Mouse (Mus musculus): ENCODE measurements around the gene 9130230L23Rik.

Gene 9130230L23Rik

DNA sequence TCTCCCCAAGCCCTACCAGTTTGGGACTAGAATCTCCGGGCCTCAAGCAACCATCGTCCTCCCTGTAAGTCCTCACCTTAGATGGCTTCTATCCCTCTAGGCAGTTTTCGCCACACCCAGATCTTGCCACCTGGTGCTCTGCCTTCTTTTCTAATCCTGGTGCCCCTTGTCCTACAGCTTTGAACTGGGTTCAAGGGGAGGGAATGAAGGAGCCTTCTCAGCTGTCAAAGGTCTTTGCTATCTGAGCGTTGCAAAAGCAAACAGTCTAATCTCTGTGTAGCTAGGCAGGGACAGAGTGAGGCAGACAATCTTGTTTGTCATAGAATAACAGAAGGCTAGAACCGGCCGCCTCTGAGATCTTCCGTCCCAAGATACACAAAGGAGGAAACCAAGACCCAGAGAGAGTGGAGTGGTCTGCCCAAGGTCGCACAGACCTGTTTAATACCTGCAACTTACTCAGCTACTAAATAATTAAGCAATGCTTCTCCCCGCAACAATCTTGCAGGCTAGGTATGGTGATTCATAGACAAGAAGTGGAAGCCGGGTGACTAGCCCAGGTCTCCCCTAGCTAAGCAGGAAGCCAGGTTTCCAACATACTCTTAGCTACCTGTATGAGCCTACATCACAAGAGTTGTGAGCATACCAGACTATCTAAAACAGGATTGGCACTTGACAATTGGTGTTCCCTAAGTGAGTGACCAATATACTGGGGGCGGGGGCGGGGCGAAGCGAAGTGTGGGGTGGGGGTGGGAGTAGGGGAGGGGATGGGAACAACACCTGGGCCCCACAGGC is at the start of gene 9130230L23Rik:
TSS of gene 9130230L23Rik (minus strand) at position 152 of the 792 bp plus-strand sequence.
- no peak for DNase-seq (ENCODE audit: low spot score in 2 of 2)

DNA sequence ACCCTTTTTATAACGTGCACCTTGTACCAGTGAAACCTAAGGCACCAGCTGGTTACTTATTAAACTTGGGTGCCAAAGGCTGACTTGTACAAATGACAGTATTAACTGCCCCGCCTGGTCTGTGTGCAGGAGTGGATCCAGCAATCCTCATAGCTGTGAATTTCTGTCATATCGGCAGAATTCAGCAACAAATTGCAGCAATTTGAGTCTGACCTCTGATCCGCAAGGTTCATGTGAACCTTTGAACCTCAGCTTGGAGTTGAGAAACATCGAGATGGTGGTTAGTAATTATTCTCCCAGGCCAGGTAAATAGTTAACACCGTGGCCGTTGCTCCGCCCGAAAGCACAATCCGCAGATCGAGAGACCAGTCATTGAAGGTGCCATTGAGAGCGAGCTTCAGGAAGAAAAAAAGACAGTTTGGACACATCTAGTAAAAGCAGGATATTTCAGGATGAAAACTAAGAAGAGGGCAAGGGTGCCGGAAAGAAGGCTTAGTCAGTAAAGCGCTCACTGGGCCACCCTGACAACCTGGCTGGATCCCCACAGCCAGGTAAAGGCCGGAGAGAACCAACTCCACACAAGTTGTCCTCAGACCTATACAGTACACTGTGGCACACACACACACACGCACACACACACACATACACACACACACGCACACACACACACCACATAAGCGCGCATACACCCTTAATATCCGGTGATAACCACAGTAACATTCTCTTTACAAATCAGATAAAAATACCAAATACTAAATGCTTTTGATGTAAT is 48.9 kb upstream of the 9130230L23Rik start:
- DNase-seq (ENCODE audit: low spot score in 2 of 2): no peak

DNA sequence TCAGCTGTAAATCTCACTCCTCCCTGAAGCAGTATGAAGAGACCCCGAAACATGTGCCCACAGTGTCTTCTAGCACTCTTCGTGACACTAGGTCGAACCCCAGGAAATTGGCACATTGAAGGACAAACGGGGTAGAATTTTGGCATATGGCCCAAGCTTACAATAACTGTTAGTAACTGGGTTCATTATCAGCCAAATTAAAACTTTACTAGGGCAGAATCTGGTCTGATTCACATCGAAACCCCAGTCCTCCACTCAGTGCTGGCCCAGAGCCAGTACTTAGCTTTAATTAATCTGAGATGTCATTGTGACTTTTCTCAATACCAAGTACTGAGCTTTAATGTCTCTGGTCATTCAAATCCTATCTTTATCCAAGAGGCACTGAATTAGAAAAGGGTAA is 46.8 kb upstream of the 9130230L23Rik start:
- no peak for DNase-seq (ENCODE audit: low spot score in 2 of 2)

DNA sequence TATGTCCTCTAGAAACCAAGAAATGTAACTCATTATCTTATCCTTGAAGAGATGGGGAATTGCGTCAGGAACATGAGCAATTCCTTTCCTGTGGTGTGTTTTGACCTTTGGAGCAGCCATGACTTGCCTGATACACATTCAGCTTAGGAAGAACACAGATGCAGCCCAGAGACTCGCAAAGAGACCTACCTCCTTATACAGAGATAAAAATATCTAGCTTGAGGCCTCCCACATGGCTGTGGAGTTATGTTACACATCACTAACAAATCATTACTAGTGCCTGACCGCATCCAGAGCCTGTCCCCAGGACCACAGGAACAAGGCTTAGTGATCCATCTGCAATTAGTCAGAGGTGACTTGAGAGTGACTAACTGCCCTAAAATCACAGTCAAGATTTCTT is 42.3 kb upstream of the 9130230L23Rik start:
- no peak for DNase-seq (ENCODE audit: low spot score in 2 of 2)

DNA sequence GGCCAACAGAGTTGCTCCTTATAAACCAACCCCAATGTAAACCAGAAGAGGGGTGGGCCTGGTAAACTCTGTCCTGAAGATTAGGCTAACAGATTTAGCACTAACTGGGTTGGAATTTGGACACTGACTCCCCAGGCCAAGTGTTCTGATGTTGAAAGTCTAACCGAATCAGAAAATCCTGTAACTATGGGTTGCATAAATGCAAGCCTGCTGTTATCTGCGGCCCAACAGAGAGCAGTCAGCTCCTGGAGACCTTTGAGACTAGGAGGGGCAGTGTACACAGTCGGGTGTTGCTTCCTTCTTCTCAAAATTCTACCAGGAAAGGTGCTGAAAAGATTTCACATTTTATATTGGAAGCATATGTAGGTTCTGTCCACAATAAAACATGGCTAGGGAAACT is 39.8 kb upstream of the 9130230L23Rik start:
- no peak for DNase-seq (ENCODE audit: low spot score in 2 of 2)

DNA sequence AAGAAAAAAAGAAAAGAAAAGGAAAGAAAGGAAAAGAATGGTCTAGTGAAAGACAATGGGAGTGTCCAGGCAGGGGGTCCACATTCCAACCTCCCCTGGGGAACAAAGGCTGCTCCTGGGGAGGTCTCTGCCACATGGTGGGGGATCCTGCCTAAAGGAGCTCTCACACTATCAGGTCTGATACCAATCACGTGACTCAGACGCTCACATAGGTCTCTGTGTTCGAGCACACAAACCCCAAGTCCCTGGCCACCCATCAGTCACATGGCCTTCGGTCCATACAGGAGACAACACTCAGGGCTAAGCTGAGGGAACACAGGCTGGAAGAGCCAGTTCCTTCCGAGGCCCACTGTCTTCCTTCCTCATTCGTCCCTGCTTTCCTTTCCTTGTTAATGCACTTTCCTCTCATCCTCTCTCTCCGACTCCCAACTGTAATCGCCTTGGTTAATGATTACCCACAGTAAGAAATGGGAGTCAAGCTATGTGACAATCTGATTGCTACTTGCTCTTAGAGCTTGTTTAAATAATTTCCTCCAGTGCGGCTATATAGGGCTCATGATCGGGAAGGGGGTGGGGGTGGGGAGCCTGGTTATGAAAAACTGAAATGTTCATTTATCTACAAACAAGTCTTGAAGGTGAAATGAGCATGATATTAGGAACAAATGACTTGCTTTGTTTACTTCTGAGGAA is 38.7 kb upstream of the 9130230L23Rik start:
- DNase-seq (ENCODE audit: low spot score in 2 of 2): no peak

DNA sequence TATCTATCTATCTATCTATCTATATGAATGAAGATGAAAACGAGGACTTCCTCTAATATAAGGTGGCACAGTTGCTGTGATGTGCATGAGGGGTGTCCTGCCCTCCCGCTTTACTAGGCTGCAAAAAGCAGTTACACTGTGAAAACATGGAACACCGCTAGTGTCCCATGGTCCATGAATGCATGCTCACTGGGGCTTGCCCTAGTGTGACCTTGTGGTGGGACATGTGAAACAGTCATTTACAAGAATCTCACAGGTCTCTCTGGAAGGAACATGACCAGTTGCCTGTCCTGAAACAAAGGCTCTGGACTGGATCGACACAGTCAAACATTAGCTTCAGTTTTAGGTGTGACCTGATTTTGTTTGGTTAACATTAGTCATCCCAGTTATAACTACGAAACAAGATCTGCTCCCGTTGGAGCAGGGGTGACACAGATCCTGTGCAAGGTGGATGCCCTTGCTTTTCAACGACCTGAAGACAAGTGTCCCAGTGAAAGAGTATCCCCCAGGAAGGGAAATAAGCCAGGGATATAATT is 36.7 kb upstream of the 9130230L23Rik start:
- no peak for DNase-seq (ENCODE audit: low spot score in 2 of 2)

DNA sequence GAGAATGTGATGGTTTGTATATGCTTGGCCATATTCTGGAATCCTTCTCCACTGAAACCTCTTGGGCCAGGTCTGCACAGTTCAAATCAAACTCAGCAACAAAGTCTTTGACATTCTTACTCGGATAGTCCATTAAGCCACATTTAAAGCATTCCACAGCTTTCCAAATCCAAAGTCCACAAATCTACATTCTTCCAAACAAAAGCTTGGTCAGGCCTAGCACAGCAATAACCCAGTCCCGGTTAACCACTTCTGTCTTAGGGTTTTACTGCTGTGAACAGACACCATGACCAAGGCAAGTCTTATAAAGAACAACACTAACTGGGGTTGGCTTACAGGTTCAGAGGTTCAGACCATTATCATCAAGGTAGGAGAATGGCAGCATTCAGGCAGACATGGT is 35.7 kb upstream of the 9130230L23Rik start:
- DNase-seq (ENCODE audit: low spot score in 2 of 2): no peak

DNA sequence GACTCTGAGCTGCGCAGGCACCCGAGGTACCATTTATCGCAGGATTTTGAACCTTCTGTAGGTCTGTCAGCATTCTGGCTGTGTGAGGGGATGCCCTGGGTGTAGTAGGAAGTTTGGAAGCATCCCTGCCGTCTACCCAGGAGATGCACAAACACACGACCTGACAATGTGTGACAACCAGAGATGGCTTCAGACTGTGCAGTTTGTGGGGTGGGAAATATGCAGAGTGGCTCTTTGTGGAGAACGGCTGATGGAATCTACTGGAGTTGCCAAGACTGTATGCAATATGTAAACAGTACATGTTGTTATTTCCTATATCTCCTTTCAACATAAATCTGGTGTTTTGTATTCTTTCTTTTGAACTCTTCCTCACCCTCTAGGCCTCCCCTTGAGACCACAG is 33.0 kb upstream of the 9130230L23Rik start:
- no peak for DNase-seq (ENCODE audit: low spot score in 2 of 2)

DNA sequence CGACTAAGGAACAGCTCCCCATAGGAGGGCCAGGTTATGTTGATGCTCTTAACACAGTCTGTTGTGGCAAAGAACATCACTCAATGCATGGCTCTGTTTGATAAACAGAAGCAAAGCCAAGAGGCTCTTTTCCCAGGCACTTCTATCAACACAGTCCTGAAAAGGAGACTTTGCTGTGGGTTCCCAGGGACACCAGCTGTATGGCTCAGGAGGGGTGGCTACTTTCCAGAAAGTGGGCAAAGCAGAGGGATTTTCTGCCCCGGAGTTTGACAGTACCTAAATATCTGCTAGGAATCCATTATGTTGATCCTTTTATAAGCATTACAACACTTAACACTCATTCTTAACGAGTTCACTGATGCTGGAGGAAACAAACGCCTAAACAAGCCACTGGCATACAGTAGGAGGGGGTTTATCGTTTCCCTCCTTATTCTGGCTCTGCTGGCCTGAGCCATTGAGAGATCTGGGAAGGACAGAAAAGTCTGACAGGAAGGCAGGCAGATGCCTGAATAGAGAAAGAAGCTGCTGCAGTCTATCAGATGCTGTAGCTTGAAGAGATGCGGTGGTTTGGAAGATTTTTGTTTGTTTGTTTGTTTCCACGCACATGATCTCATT is 32.5 kb upstream of the 9130230L23Rik start:
- no peak for DNase-seq (ENCODE audit: low spot score in 2 of 2)

DNA sequence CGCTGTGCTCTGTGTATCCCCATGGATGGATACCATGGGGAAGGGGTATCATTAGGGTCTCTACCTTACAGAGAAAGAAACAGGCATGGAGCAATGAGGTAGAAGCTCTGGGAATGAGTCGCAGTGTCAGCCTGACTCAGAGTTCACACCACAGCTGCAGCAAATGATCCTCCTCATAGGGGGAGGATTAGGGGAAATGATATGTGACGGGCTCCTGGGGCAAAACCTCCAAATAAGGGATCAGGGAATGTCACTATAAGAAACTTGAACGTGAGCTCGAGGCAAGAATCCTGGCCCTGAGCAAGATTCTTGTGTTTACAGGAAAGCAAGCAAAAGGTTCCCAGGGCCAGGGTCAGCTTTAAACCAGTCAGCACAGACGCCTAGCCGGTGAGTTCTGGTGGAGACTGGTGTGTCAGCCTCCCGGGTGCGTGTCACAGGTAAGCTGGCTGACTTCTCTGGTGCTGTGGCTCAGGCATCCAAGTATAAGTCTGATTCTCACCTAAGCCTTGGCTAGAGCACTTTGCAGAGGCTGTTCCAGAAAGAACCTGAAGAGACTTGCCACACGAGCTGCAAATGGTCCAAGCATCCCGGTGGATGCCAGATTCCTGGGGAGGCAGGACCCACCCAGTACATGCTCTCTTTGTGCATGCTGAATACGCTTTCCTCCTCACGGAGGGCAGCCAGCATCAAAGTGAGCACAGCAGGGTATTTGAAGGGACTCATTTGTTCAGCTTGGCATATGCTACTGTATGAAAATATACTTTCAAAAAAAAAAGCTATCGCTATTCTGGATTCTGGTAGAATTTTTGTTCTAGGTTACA is 30.5 kb upstream of the 9130230L23Rik start:
- DNase-seq (ENCODE audit: low spot score in 2 of 2): no peak

DNA sequence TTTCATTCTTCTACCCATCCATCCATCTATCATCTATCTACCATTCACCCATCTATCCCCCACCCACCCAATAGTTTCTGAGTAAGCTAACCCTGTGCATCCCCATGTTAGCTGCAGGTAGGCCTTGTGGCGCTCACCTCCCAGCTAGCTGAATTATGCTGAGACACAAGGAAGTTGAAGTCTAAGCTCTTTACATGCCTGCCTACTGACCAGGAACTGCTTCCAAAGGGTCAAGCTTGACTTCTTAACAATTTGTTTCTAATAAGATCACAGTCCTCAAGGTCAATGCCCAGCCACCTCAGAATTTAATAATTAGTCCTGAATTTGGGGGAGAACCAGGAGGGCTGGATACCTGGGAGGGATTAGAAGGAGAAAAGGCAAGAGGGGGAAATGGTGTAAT is 28.7 kb upstream of the 9130230L23Rik start:
- DNase-seq (ENCODE audit: low spot score in 2 of 2): no peak

DNA sequence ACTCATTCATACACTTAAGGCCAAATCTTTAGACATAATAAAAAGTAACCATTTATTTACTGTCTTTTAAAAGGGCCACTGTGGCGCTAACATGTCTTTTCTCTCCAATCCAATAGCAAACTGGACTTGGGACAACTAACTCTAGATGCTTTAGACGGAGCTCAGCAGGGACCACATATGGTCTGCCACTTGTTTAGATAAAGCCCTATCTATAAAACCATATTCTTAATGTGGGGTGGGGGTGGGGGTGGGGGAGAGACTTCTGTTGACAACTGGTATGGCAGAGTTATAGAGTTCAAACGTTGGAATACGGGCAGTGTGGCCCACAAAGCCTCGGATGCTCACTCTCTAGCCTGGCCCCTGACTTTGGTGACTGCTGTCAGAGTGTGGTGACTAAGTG is 27.6 kb upstream of the 9130230L23Rik start:
- DNase-seq (ENCODE audit: low spot score in 2 of 2): no peak

DNA sequence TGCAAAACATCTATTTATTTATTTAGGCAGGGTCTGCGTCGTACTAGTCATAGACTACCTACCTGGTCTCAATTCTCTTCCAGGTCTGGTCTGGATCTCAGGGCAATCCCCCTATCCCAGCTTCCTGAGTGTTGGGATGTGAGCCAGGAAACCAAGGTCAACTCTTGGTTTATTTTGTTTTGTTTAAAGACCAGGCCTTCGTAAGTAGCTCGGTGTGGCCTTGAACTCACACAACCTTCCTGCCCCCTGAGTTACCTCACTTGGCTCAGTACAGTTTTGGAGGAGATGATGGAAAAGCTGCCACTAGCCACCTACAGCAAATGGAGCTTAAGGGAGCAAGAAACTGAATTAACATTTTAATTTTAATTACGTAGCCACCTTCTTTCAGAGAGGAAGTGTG is 24.1 kb upstream of the 9130230L23Rik start:
- no peak for DNase-seq (ENCODE audit: low spot score in 2 of 2)

DNA sequence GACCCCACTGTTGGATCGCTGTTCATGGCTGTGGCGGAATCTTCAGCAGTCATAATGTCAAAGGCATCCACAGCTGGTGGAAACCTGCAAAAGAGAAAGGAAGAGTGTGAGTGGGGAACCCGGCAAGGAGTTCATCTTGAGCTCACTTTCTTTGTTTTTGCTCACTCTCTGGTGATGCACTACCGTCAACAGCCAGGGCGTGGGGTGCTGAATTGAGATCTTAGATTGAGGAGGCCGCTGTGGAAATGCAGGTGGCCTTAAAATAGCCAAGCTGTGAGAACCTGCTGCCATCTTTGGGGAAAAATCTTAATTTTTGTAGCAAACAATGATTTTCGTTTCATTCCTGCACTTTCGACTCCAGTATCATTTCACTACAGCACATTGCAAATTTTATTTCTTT is 23.1 kb upstream of the 9130230L23Rik start:
- no peak for DNase-seq (ENCODE audit: low spot score in 2 of 2)

DNA sequence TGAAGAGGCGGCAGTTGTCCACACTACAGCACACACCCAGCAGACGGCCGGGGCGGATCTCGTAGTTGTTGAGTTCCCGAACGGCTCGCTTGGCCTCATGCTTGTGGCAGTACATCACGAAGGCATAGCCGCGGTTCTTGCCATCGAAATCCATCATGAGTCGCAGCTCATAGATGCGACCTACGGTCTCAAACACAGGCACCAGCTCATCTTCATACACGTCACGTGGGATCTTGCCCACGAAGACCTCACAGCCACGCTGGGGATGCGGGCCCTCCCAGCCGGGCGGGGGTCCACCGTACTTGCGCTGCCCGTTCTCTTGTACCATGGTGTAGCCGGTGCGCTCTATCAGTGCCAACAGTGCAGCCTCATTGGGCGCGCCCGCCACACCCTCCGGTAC is 22.7 kb upstream of the 9130230L23Rik start:
- DNase-seq (ENCODE audit: low spot score in 2 of 2): no peak

DNA sequence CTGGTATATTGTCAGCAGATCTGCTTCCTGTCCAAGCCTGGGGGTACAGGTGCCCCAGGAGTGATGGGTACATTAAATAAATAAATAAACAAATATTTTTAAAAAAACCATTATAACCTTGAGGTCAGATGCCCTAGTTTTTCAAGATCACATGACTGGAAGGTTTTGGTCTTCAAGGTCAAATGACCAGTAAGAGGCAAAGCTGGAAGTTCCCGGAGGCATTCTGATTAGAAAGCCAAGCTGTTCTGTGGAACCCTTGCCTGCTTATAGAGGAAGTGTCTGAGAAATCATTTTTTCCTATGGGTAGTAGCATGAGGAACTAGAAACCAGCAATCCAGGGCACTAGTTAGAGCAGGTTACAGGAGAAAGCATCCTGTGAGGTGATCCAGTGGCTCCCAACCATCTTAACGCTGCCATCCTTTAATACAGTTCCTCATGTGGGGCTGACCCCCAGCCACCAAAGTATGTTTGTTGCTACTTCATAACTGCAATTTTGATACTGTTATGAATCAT is 11.4 kb upstream of the 9130230L23Rik start:
- no peak for DNase-seq (ENCODE audit: low spot score in 2 of 2)

DNA sequence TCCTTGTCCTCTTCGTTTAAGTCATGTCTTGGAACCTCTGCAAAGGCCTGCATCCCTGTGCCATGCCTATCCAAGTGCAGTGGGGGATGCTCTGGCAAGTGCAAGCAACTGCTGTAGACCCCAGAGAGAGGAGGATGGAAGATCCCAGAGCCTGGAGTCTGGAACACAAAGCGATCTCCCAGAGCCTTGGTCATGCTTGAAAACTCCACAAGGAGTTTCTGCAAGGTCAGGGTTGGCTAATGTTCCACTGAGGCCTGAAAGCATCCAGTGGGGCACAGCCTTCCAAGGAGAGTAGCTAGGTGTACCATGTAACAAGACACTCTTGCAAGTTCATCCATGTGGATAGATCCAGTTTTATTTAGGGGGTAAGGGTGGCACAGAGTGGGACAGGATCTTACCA is 10.4 kb upstream of the 9130230L23Rik start:
- DNase-seq (ENCODE audit: low spot score in 2 of 2): no peak

DNA sequence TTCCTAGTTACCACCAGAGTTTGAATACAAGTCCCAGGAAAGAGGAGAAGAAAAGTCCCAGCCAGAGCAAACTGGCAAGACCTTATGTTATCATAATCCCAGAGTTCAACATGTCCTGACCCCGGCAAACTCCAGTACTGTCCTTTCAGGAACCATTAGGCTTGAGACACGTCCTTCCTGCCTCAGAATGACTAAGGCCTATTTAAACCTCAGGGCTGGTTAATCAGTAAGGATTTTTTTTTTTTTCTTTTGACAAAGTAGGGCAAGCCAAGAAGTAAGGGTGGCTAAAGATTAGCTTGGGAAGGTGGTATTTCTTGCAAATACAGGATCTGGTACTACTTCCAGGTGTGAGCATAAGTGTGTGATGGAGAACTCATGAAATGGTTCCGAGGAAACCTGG is 9.9 kb upstream of the 9130230L23Rik start:
- no peak for DNase-seq (ENCODE audit: low spot score in 2 of 2)

DNA sequence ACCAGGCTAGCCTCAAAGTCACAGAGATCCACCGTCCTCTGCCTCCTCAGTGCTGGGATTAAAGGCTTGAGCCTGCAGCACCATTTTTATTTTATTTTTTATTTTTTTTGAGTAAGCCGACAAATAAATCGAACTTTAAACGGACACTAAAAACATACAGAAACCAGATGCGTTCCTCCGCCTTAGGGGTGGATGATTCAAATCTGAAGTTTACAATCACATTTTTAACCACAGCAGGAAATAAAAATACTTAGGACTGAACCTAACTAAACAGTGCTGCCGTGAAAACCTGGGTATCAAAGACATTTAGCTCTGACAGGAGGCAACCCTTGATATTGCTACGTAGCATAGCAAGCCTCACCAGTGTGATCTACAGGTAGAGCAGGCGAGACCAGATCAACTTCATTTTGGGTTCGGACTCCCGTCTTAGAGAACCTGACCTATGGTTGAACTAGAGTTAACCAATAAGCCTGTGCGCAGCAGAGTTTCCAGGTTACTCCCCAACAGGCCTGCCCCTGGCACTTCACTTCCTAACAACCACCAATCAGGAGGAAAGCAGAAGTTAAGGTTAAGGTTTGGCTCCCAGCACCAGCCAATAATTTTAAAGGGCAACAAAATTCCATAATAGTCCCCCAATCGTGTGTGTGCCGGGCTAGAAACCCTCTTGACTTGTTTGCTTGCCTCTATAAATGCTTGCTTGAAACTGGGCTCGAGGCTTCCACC is 4.3 kb upstream of the 9130230L23Rik start:
- DNase-seq (ENCODE audit: low spot score in 2 of 2): no peak
